Mouse (Mus musculus): ENCODE data around the gene Bcas3. TPM values are rescaled to one million over a fixed set of nuclear protein-coding genes. Genes with fewer than 3 reads are reported as not detected.
A peak's percentile ranks its signal among the peaks of the same experiment; 100 is the strongest.

Gene Bcas3
- total and polyA plus RNA-seq, 3 experiments, result 45.8 to 63.8 (median 47.6) TPM

- no peak for DNase-seq
Measured at GRCm38 (mm10) chr11:85751171-85751570, 398.2 kb downstream of the Bcas3 start.

GRCm38 (mm10) chr11:85754631-85755502 lies 401.9 kb downstream of the Bcas3 start:
- no peak for DNase-seq

GRCm38 (mm10) chr11:85755503-85756044 lies 402.6 kb downstream of the Bcas3 start:
- no peak for DNase-seq

DNA sequence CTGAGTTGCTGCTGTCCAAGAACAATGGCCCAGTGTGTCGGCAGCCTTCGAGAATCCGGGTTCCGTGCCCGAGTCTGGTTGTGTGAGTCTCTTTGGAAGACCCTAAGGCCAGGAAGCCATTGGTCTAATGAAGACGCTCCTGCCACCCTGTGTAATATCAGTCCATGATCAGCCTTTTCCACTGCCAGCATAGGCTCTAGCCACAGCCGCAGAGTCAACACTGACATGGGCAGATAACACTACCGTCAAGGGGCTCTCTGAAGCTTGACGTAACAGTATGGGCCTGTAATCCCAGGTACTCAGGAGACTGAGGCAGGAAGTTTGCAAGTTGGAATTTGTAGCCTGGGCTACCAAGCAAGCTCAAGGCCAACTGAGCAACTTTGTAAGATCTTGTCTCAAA lies 405.9 kb downstream of the Bcas3 start:
- DNase-seq, result no peak

- no peak for DNase-seq
Measured at GRCm38 (mm10) chr11:85759634-85760439, 406.9 kb downstream of the Bcas3 start.

GRCm38 (mm10) chr11:85760486-85761141 lies 407.6 kb downstream of the Bcas3 start:
- DNase-seq, result peak; percentile 43

GRCm38 (mm10) chr11:85761170-85761569 lies 408.2 kb downstream of the Bcas3 start:
- no peak for DNase-seq

DNA sequence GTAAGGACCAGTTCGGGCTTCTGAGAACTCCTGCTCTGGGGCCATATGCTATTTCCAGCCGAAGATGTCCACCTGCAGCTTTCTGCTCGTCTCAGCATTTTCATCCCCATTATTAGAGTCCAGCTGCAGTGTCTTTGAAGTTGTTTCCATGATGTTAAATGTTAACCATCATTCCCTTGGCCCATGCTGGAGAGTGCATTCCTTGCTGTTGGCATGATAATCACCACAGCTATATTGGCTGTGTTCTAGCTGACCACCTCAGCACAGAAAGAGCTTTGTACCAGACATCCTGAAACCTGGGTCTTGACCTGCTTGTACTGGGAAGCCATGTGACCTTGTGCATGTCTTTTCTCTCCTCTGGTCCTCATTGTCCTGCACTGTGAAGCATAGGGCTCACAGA lies 410.7 kb downstream of the Bcas3 start:
- DNase-seq, result no peak

DNA sequence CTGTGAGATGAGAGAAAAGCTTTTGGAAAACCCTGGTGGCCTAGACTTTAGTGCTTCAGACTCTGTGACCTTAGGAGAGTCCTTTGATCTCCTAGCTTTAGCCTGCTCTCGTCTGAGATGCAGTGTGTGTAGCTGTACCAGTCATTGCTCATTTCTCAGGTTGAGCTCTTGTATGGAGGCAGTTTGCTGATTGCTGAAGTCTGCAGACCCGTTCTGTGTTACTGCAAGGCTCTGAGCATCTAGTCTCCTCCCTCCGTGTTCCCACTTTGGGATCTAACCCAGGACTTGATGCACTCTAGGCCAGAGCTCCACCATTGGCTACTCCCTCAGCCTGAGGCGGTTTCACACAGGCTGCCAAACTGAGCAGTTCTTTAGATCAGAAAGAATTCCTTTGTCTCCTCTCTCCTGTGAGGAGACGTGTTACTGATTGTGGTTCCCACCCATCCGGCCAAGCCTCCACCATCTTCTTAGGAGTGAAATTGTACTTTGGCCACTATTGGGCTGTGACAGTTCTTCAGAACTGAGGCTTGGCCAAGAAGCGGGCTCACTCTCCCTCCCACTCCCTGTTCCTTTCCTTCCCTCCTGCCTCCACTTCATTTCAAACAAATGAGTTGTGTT lies 413.2 kb downstream of the Bcas3 start:
- peak; percentile 24 for DNase-seq

DNA sequence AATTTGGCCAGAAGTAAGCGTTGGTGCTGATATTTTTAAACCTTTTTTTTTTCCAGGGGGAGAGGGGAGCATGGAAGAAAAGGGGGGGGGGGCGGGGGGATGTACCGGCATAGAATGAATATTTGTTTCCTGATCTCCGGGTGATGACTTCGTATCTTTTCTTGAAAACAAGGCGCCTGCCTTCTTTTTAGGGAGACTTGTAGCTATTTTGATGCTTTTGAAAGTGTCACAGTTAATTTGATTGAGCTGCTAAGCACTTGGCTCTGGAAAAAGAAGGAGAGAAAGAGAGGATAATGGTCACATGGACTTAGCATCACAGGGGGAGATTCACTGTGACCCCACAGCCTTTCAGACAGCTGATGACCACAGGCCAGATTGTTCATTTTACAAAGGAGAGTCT lies 413.8 kb downstream of the Bcas3 start:
- DNase-seq, result no peak

DNA sequence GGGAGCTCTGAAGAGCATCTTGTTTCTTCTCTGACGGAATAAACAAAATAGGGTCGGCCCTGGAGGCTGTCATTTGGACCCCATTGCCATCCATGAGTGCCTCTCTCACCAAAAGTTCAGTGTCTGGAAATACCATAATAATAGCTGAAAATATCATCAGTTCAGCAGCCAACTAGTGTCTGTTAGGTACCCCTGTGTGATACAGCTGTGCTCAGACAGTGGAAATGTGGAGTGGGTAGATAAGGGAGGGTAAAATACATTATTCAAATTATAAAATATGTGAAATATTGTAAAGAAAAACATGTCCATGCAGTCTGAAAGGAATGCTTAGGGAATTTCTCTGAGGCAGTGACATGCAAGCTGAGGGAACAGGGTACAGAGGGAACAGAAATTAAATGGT lies 416.8 kb downstream of the Bcas3 start:
- no peak for DNase-seq

GRCm38 (mm10) chr11:85773391-85773790 lies 420.4 kb downstream of the Bcas3 start:
- no peak for DNase-seq

DNA sequence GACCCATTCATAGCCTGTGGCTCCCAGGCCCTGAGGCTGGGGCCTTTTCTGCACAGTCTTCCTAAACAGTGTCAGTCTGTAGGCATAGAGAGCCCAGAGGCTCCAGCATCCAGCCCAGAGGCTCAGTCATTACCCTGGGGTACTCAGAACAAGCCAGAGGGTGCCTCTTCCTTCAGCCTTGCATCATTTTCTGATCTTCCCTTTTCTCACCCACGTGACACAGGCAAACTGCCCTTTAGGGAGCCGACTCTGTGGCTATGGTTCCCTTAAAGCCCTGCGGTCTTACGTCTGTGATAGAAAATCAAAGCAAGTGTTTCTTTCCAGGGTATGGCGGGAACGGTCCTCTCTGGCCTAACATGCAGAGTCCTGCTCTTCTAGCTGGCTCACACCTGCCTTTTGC lies 421.7 kb downstream of the Bcas3 start:
- DNase-seq, result no peak

DNA sequence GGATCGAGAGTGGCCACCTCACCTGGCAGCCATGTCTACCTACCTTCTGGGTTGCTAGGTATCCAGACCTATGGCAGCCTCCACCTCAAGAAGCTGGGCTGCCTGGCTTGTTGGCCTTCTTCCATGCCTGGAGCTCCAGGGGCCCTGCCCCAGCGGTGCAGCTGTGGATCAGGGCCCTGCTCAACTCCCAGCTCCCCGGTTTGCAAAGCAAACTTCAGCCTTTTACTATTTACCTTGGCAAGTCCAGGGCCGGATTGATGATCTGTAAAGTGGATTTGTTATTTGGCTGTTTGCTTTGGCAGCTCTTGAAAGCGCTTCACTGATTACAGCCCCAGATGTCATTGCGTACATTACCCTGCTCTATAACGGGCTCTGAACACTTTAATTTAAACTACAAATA lies 422.5 kb downstream of the Bcas3 start:
- DNase-seq, result peak; percentile 66

DNA sequence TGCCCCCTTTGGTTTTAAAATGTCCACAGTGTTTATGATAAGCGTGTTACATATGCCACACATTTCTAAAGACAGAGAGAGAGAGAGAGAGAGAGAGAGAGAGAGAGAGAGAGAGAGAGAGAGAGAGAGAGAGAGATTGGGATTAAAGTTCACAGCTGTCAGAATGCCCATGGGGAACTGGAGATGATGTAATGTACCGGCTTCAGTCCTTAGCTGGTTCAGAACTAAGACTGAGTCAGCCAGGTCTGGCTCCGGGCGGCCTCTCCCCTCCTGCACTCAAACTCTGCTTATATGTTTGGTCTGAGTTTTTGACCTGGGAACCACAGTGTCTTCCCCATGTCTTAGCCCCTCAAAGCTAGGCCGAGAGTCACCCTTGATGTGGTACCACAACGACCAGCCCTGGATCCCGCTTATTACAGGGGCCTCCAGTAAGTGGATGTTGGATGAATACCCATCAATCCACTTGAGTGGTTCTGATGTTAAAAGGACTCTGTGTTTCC lies 423.9 kb downstream of the Bcas3 start:
- DNase-seq, result peak; percentile 21

GRCm38 (mm10) chr11:85777950-85778349 lies 425.0 kb downstream of the Bcas3 start:
- no peak for DNase-seq

DNA sequence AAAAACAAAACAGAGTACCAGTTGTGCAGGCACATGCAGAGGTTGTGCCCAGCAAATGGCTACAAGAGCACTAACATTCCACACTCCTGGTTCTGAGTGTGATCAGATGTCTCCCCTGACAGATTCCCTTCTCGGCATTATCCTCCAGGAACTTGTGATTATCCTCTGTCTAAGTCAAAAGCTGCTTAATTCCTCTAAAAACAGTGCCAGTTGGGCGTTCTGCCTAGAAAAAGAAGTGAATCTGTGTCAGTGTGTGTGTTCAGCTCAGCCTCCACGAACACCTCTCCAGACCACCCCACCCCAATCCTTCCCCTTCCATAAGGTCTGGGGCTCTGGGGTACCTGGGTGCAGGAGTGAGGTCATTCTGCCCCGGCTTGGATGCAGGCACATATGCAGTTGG lies 427.3 kb downstream of the Bcas3 start:
- no peak for DNase-seq

GRCm38 (mm10) chr11:85786113-85786718 lies 433.2 kb downstream of the Bcas3 start:
- DNase-seq, result peak; percentile 22

DNA sequence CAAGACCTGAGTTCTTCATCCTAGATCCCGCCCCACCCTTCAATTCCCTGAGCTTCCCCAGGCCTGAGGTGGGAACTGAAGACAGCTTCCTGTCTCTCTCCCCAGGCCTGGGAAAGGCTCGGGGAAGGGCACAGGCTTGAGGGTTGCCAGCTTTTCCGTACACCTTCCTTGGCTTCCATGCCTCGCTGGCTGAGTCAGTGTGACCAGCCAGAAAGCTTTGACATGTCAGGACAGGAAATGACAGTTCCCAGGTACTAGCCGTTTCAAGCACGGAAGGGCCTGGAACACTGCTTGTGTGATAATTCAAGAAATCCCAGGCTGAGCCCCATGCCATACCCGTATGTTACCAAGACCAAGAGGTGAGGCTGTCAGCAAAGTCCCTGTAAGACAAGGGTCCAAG lies 436.8 kb downstream of the Bcas3 start:
- no peak for DNase-seq

GRCm38 (mm10) chr11:85790267-85790666 lies 437.3 kb downstream of the Bcas3 start:
- DNase-seq, result no peak

- DNase-seq, result no peak
Measured at GRCm38 (mm10) chr11:85791212-85791611, 438.2 kb downstream of the Bcas3 start.

Measured in adrenal gland, adult 2 months (tissue).